Mouse (Mus musculus) spleen, embryonic (tissue): ENCODE measurements at regions not wholly inside any gene's neighbourhood (a gene's known extent, or its start where the extent isn't known, plus 50 kb on each side); places are given as distances from the start of the nearest gene placed in this dataset.

Source experiments
- CTCF ChIA-PET: fragments of 350-600 bp; sonication (Branson Sonifier 250); formaldehyde crosslinking; loops from one replicate; lab custom pipeline; 2022; lab: Charles Lee

- CTCF ChIA-PET: no interaction called here
These were observed 689.9 kb upstream of the Sox9 start for GRCm38 (mm10) chr11:112092168-112092567.

GRCm38 (mm10) chr11:112095009-112095408 lies 687.0 kb upstream of the Sox9 start:
- CTCF ChIA-PET: no interaction called here

GRCm38 (mm10) chr11:112098161-112098560 lies 683.9 kb upstream of the Sox9 start:
- CTCF ChIA-PET: no interaction called here

GRCm38 (mm10) chr11:112103252-112103651 lies 678.8 kb upstream of the Sox9 start:
- CTCF ChIA-PET: no interaction called here

GRCm38 (mm10) chr11:112106891-112107290 lies 675.1 kb upstream of the Sox9 start:
- CTCF ChIA-PET: no interaction called here

- CTCF ChIA-PET: no interaction called here
These were observed 674.7 kb upstream of the Sox9 start for GRCm38 (mm10) chr11:112107314-112107713.

- CTCF ChIA-PET: no interaction called here
These were observed 661.0 kb upstream of the Sox9 start for GRCm38 (mm10) chr11:112121026-112121425.

- CTCF ChIA-PET: no interaction called here
These were observed 660.2 kb upstream of the Sox9 start for GRCm38 (mm10) chr11:112121831-112122230.

GRCm38 (mm10) chr11:112125249-112125933 lies 656.6 kb upstream of the Sox9 start:
- CTCF ChIA-PET: no interaction called here

GRCm38 (mm10) chr11:112130090-112130489 lies 651.9 kb upstream of the Sox9 start:
- CTCF ChIA-PET: no interaction called here

GRCm38 (mm10) chr11:112137401-112138020 lies 644.5 kb upstream of the Sox9 start:
- CTCF ChIA-PET: no interaction called here

- CTCF ChIA-PET: no interaction called here
These were observed 642.0 kb upstream of the Sox9 start for GRCm38 (mm10) chr11:112140058-112140457.

- CTCF ChIA-PET: no interaction called here
These were observed 641.5 kb upstream of the Sox9 start for GRCm38 (mm10) chr11:112140495-112140894.

GRCm38 (mm10) chr11:112140912-112141311 lies 641.1 kb upstream of the Sox9 start:
- CTCF ChIA-PET: no interaction called here

GRCm38 (mm10) chr11:112152051-112152450 lies 630.0 kb upstream of the Sox9 start:
- CTCF ChIA-PET: no interaction called here

- CTCF ChIA-PET: interaction anchor here (0.8 kb wide), 1 partner anchor 15 kb away, joined by 13 read pairs; no protein-coding TSS in a partner anchor
These were observed 628.8 kb upstream of the Sox9 start for GRCm38 (mm10) chr11:112153198-112153597.

- CTCF ChIA-PET: no interaction called here
These were observed 627.2 kb upstream of the Sox9 start for GRCm38 (mm10) chr11:112154712-112155319.

GRCm38 (mm10) chr11:112155339-112155955 lies 626.6 kb upstream of the Sox9 start:
- CTCF ChIA-PET: no interaction called here

- CTCF ChIA-PET: no interaction called here
These were observed 618.3 kb upstream of the Sox9 start for GRCm38 (mm10) chr11:112163681-112164265.

GRCm38 (mm10) chr11:112173585-112173984 lies 608.4 kb upstream of the Sox9 start:
- CTCF ChIA-PET: no interaction called here

- CTCF ChIA-PET: no interaction called here
These were observed 606.7 kb upstream of the Sox9 start for GRCm38 (mm10) chr11:112175302-112175701.

GRCm38 (mm10) chr11:112180666-112181065 lies 601.4 kb upstream of the Sox9 start:
- CTCF ChIA-PET: no interaction called here
